Mouse (Mus musculus) limb, embryonic 13.5 days (tissue): ENCODE measurements around the gene Telo2. TPM values are rescaled to one million over a fixed set of nuclear protein-coding genes. Genes with fewer than 3 reads are reported as not detected.

Experiments used
- ATAC-seq: fragments of 200-750 bp; cut with Nextera tagmentation; 2 replicates; pipeline ENCODE4 v1.8.0; 2017; ENCODE audit warnings: low read depth, moderate number of reproducible peaks, moderate TSS enrichment; ENCODE audit not compliant: low FRiP score
- H3K27ac ChIP-seq: fragments of 300-500 bp; sonication (generic); 2 replicates; pipeline ENCODE4 v1.5.1; 2015; ENCODE audit warnings: inconsistent platforms, mild to moderate bottlenecking, moderate library complexity
- H3K27me3 ChIP-seq: fragments of 300-500 bp; sonication (generic); 2 replicates; pipeline ENCODE4 v1.6.1; 2015; ENCODE audit warnings: mild to moderate bottlenecking, inconsistent platforms
- H3K36me3 ChIP-seq: fragments of 300-500 bp; sonication (generic); 2 replicates; pipeline ENCODE4 v1.6.1; 2015; ENCODE audit warnings: inconsistent platforms, mild to moderate bottlenecking, moderate library complexity
- H3K4me1 ChIP-seq: fragments of 300-500 bp; sonication (generic); 2 replicates; pipeline ENCODE4 v1.6.1; 2015; ENCODE audit warnings: inconsistent platforms
- H3K4me2 ChIP-seq: fragments of 300-500 bp; sonication (generic); replicated peaks from 2 replicates; pipeline ENCODE4 v1.6.1; 2015; ENCODE audit warnings: inconsistent platforms, mild to moderate bottlenecking, moderate library complexity
- H3K4me3 ChIP-seq: fragments of 300-500 bp; sonication (generic); 2 replicates; pipeline ENCODE4 v1.5.1; 2015; ENCODE audit warnings: moderate library complexity, mild to moderate bottlenecking, inconsistent platforms
- H3K9ac ChIP-seq: fragments of 300-500 bp; sonication (generic); 2 replicates; pipeline ENCODE4 v1.6.1; 2015; ENCODE audit warnings: mild to moderate bottlenecking, inconsistent platforms
- H3K9me3 ChIP-seq: fragments of 300-500 bp; sonication (generic); 2 replicates; pipeline ENCODE4 v1.6.1; 2016; ENCODE audit warnings: inconsistent platforms
- WGBS: fragments of 180-500 bp; shearing (Covaris S2); methylation state at CpG from one replicate; pipeline ENCODE4 v1.1.7; 2015; 5-methylcytosine and 5-hydroxymethylcytosine counted together
- polyA plus RNA-seq: library from polyadenylated mRNA; unstranded; fragments of >200 nt; fragmentation: Nextera tagmentation; extraction: Ambion mirVana; gene quantifications from 2 replicates; pipeline ENCODE4 v1.2.1, GENCODE M21; 2015

Telo2 gene
- polyA plus RNA-seq, 1 experiment from 2014 or later: 54.3 TPM

DNA sequence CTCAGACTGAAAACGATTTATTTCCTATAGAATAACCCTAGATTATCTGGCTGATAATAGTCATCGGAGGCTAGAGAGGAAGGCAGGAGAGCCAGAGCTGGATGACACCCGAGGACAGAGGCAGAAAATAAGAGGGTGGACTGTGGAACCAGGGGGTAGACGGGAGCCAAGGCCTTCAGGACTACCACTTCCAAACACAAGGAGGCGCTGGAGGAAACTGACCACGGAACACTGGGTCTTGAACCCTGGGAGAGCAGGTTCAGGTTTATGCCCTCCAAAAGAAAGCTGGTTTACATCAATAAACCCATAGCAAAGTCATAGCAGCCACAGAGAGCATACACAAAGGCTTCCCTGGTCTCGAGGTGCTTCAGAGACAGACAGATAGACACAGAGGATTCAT lies 8.2 kb upstream of the Telo2 start:
- no peak overlapping the region for H3K4me3 ChIP-seq
- peaks cover 4% of the 10 kb centered on the region; the same call in 1 of the 2 replicates for H3K4me1 ChIP-seq
- H3K4me2 ChIP-seq: no peak overlapping the region
- H3K27me3 ChIP-seq: 0 out of 2 replicates have a peak, but pooled peaks cover 4% of the 10 kb centered on the region
- H3K36me3 ChIP-seq: no peaks in the 10 kb centered on the region
- no peak for ATAC-seq
- H3K9ac ChIP-seq: no peak overlapping the region
- H3K27ac ChIP-seq: no peak overlapping the region
- no peaks in the 10 kb centered on the region for H3K9me3 ChIP-seq
- 32% methylated on average over 7 of the region's 7 CpGs for WGBS

DNA sequence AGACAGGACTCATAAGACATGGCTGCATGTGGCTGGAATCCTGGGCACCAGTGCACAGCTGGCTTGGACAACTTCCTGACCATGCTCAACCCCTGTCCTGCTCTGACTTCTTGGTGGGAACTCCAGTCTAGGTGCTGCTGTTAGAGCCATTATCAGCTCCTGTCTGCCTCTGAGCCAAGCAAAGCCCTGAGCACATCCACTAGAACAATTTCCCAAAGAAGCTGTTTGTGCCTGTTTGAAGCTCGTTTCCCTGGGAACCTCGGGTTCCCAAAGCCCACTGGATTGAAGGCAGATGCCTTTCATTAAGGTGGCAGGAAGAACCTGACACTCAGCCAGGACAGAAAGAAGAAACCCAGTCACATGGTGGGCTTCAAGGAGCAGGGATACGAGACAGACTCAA lies 4.6 kb upstream of the Telo2 start, which contains the start of gene Ptx4:
Ptx4 (plus strand) TSS at position 355 of the 400 bp plus-strand sequence.
- WGBS: 13% methylated on average over 3 of the region's 3 CpGs
- Histone ChIP-seq H3K36me3 (no peaks in the 10 kb centered on the region), H3K27me3 (0 out of 2 replicates have a peak, but pooled peaks cover 4% of the 10 kb centered on the region), H3K9ac (peak within 1 kb of the TSS; percentile 50; the same call in 1 of the 2 replicates), H3K27ac (peak within 1 kb of the TSS; percentile 22; the same call in 1 of the 2 replicates), H3K9me3 (no peaks in the 10 kb centered on the region), H3K4me2 (no peak within 1 kb of the TSS), H3K4me3 (no peak within 1 kb of the TSS), H3K4me1 (peaks cover 10% of the 10 kb centered on the region; the same call in 1 of the 2 replicates)
- ATAC-seq: no peak

DNA sequence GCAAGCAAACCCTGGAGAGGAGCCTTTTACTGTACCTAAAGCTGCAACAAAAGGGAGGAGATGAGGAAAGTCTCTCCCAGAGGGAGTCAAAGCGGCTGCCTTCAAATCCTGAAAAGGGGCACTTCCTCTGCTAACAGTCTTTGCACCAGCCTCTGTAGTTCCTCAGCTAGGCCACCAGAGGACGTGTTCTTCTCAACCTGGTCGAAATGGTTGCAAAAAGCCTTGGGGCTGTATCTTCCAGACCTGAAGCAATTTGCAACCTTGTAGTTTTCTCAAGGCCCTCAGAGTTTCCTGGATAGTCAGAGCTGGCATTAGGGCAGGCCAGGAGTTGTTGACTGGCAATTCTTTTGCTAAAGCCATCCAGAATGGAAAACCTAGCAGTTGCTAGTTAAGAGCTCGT lies 1.5 kb upstream of the Telo2 start:
- no peak overlapping the region for H3K4me3 ChIP-seq
- ATAC-seq: no peak
- no peak overlapping the region for H3K9ac ChIP-seq
- peaks cover 18% of the 10 kb centered on the region for H3K4me1 ChIP-seq
- H3K4me2 ChIP-seq: no peak overlapping the region
- no peaks in the 10 kb centered on the region for H3K27me3 ChIP-seq
- peaks cover 20% of the 10 kb centered on the region; the same call in 1 of the 2 replicates for H3K36me3 ChIP-seq
- no peaks in the 10 kb centered on the region for H3K9me3 ChIP-seq
- 41% methylated on average over 4 of the region's 4 CpGs for WGBS
- H3K27ac ChIP-seq: no peak overlapping the region

DNA sequence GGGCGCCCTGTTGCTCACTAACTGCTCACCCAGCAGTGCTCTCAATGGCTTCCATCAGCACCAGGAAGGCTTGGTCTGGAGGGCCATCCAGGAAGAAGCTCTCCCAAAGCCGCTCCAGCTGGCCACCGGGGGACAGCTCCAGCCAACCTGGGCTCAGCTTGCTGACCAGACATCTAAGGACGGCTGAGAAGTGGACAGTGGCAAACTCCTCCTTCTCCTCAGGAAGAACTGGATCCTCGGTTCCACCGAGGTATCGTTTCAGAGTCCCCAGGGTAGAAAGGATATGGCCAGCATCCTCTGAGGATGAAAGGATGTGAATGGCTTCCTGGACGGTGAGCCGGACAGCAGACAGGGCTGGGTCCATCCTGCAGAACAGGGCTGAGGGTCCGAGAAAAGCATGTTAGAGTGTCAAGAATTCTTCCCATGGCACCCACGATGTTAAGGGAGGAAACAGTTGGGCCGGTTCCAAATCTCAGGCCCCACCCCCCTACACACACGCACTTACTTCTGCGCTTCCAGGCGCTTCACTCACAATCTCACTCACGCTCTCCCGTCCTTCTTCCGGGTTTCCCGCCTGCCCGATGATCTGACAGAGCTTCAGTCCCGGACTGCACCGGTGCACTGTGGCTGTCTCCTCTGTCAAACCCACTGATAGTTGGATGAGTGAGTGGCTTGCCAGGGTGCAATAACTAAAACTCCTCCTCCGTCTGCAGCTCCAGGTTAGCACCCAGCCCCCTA lies 690 bp downstream of the Telo2 start:
- H3K4me2 ChIP-seq: peak overlapping the region; percentile 96
- H3K27me3 ChIP-seq: no peaks in the 10 kb centered on the region
- peak overlapping the region; percentile 68 for H3K4me3 ChIP-seq
- H3K27ac ChIP-seq: peak overlapping the region; percentile 89
- H3K9me3 ChIP-seq: no peaks in the 10 kb centered on the region
- WGBS: 9% methylated on average over 23 of the region's 23 CpGs
- ATAC-seq: no peak; the same call in none of the 2 replicates
- peaks cover 42% of the 10 kb centered on the region for H3K36me3 ChIP-seq
- peak overlapping the region; percentile 68 for H3K9ac ChIP-seq
- H3K4me1 ChIP-seq: peaks cover 14% of the 10 kb centered on the region

DNA sequence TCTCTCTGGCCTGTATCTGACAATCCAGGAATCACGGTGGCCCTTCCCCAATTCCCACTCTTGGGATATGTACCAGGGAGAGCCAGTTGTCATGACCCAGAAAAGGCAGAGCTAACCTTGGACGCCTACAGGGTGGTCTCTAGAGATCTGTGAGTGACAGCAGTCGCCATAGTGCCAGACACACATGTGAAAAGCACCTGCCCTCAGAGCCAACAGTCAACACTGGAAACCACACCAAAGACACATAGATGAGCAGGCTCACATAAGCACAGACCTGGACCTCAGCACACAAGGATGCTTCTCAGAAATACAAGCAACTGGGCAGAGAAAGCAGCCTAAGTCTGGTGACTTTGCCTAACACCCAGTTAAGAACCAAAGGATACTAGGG lies 3.4 kb downstream of the Telo2 start:
- peaks cover 14% of the 10 kb centered on the region for H3K4me1 ChIP-seq
- H3K9ac ChIP-seq: no peak overlapping the region
- H3K4me2 ChIP-seq: no peak overlapping the region
- no peaks in the 10 kb centered on the region for H3K27me3 ChIP-seq
- peaks cover 68% of the 10 kb centered on the region for H3K36me3 ChIP-seq
- no peak for ATAC-seq
- no peak overlapping the region for H3K27ac ChIP-seq
- H3K4me3 ChIP-seq: no peak overlapping the region
- no peaks in the 10 kb centered on the region for H3K9me3 ChIP-seq
- 82% methylated on average over 3 of the region's 3 CpGs for WGBS

DNA sequence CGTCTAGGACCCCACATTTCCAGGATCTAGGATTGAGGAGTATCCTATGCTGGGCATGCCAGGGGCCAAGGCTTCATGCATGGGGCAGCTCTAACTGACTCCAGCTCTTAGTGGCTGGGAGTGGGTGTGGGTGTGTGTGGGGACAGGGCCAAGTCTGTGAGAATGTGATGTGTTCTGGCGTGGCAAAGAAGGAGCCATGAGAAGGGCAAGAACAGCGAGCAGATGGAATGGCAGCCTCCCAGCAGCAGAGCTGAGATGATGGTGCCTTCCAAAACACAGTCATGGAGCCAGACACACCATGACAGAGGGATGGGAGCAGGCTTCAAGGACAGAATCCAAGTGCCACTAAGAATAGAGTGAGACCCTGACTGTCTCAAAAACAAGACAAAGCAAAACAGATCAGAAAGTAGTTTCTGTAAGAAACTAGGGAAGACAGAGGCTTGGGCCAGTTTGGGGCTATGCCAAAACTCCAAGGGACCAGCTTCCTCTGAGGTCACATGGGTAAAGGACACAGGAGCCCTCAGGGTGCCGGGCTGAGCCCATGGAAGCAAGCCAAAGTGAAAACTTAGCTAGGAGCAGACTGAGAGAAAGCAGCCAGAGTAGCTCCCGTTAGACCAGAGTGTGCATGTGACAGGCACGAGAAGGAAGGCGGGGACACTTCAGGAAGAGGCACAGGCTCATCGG lies 3.9 kb downstream of the Telo2 start:
- no peak overlapping the region for H3K27ac ChIP-seq
- WGBS: 86% methylated on average over 8 of the region's 8 CpGs
- peaks cover 73% of the 10 kb centered on the region for H3K36me3 ChIP-seq
- ATAC-seq: no peak
- no peak overlapping the region for H3K4me3 ChIP-seq
- no peaks in the 10 kb centered on the region for H3K9me3 ChIP-seq
- no peak overlapping the region for H3K9ac ChIP-seq
- H3K27me3 ChIP-seq: no peaks in the 10 kb centered on the region
- H3K4me1 ChIP-seq: peaks cover 14% of the 10 kb centered on the region
- no peak overlapping the region for H3K4me2 ChIP-seq

DNA sequence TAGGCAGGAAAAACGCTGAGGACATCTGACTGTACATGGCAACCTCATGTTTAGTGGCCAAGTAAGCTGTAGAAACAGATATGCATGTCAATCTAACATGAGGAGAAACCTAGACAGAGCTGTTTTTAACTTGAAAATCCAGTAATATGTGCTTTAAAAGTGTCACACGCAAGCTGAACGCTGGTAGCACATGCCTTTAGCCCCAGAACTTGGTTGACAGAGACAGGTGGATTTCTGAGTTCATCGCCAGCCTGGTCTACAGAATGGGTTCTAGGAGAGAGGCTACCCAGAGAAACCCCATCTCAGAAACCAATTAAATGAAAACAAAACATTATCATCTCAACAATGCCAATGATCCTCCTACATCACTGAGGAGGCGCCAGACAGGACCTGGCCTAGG lies 4.5 kb downstream of the Telo2 start:
- no peak overlapping the region for H3K4me2 ChIP-seq
- WGBS: 88% methylated on average over 5 of the region's 5 CpGs
- no peak overlapping the region for H3K9ac ChIP-seq
- no peaks in the 10 kb centered on the region for H3K27me3 ChIP-seq
- ATAC-seq: no peak
- H3K4me1 ChIP-seq: peaks cover 11% of the 10 kb centered on the region
- H3K4me3 ChIP-seq: no peak overlapping the region
- H3K9me3 ChIP-seq: no peaks in the 10 kb centered on the region
- H3K27ac ChIP-seq: no peak overlapping the region
- H3K36me3 ChIP-seq: peaks cover 80% of the 10 kb centered on the region

DNA sequence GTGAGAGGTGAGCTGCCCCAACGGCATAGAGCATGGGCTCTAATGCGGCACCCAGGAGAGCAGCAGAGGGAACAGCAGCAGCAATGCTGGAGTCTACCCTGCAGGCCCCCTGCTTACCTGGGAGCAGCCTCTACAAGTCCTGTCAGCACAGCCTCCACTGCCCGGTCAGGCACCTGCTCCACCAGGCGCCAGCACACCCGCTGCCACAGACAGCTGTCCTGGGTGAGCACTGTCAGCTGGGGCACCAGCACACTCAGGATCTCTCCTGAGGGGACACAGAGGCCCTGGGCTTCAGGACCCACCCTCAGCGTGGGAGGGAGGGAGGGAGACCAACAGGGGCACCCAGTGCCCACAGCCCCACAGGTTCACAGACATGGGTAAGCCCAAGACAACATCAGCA lies 5.2 kb downstream of the Telo2 start:
- peaks cover 86% of the 10 kb centered on the region for H3K36me3 ChIP-seq
- 94% methylated on average over 6 of the region's 6 CpGs for WGBS

DNA sequence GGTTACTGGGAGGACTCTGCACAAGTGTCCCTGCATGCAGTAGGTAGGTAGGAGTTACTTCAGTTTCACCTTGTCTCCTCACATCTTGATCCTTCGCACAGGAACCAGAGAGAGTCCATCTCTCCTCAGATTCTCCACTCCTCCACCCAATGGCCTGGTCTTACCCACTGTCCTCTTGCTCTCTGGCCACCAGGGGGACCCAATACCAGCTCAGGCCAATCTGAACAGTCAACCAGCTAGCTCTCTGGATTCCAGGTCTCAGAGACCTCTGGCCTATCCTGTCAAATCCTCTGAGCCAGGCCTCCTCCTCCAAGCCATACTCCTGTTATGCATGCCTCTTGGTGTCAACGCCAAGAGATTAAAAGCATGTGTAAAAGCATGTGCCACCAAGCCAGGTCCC lies 6.2 kb downstream of the Telo2 start:
- no peak overlapping the region for H3K4me3 ChIP-seq
- H3K4me2 ChIP-seq: no peak overlapping the region
- H3K36me3 ChIP-seq: peaks cover 96% of the 10 kb centered on the region
- H3K27ac ChIP-seq: no peak overlapping the region
- peaks cover 2% of the 10 kb centered on the region for H3K4me1 ChIP-seq
- no peaks in the 10 kb centered on the region for H3K9me3 ChIP-seq
- 75% methylated on average over 2 of the region's 2 CpGs for WGBS
- H3K9ac ChIP-seq: no peak overlapping the region
- no peaks in the 10 kb centered on the region for H3K27me3 ChIP-seq
- ATAC-seq: 0 out of 2 replicates have a peak, but pooled peaks have one; percentile 51

More for the DNA sequence above, 5.2 kb downstream of the Telo2 start:
- no peak overlapping the region for H3K27ac ChIP-seq
- ATAC-seq: no peak
- H3K9ac ChIP-seq: no peak overlapping the region
- no peak overlapping the region for H3K4me3 ChIP-seq
- no peaks in the 10 kb centered on the region for H3K27me3 ChIP-seq
- H3K9me3 ChIP-seq: no peaks in the 10 kb centered on the region
- peaks cover 8% of the 10 kb centered on the region for H3K4me1 ChIP-seq
- H3K4me2 ChIP-seq: no peak overlapping the region

DNA sequence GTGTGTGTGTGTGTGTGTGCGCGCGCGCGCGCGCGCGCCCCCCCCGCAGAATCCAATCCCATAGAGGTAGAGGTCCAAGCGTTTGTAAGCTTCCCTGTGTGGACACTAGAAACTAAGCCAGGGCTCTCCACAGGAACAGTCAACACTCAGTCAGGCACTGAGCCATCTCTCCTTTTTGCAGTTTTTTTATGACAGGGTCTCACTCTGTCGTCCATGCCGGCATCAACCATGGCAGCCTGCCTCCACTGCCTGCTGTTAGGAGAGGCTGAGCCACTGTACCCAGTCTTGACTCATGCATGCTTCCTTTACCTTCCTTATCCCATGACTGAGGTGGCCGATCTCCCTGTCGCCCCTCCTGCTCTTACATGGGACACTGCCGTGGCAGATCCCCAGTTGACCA lies 8.0 kb downstream of the Telo2 start:
- H3K4me3 ChIP-seq: no peak overlapping the region
- WGBS: 98% methylated on average over 11 of the region's 16 CpGs
- H3K9me3 ChIP-seq: no peaks in the 10 kb centered on the region
- H3K27ac ChIP-seq: no peak overlapping the region
- no peaks in the 10 kb centered on the region for H3K27me3 ChIP-seq
- no peak overlapping the region for H3K9ac ChIP-seq
- ATAC-seq: no peak
- no peak overlapping the region for H3K4me2 ChIP-seq
- H3K36me3 ChIP-seq: peaks cover 99% of the 10 kb centered on the region
- no peaks in the 10 kb centered on the region for H3K4me1 ChIP-seq

DNA sequence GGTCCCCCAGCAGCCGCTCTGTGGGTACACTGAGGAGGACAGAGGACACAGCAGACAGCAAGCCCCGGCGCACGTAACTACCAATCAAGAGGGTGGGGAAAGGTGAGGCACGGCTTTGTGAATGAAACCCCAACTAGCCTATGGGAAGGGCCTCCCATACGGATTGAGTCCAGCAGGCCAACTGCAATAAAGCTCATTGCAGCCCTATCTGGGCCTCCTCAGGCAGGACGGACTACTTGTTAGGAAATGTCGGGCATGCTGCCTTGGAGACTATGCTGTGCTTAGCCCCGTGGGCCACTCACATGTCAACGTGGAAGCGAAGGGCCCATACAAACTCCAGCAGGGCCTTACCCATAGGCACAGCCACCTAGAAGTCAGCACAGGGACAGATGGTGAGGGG lies 14.4 kb downstream of the Telo2 start:
- H3K36me3 ChIP-seq: peaks cover 92% of the 10 kb centered on the region
- WGBS: 92% methylated on average over 11 of the region's 11 CpGs

DNA sequence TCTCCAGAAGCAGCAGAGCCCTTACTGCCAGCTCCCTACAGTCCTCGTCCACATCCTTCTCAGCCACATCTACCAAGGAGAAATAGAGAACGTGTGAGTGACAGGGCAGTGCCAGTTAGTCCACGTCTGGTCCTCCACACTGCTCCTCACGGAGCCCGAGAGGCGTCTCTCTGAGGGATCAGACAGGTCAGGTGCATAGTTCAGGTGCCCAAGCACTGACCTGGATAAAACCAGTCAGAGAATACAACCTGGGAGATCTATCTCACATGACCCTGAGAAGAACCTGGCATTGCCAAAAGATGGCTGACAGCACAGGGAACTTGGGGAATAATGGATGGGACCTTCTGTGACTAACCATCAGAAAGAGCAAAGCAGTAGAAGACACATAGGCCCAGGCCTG lies 15.7 kb downstream of the Telo2 start:
- H3K9me3 ChIP-seq: no peaks in the 10 kb centered on the region
- 95% methylated on average over 6 of the region's 6 CpGs for WGBS
- no peak overlapping the region for H3K4me3 ChIP-seq
- no peak overlapping the region for H3K27ac ChIP-seq
- H3K4me1 ChIP-seq: no peaks in the 10 kb centered on the region
- H3K4me2 ChIP-seq: no peak overlapping the region
- ATAC-seq: no peak
- H3K36me3 ChIP-seq: peaks cover 79% of the 10 kb centered on the region
- no peak overlapping the region for H3K9ac ChIP-seq
- no peaks in the 10 kb centered on the region for H3K27me3 ChIP-seq

More for the DNA sequence above, 14.4 kb downstream of the Telo2 start:
- no peaks in the 10 kb centered on the region for H3K27me3 ChIP-seq
- no peaks in the 10 kb centered on the region for H3K4me1 ChIP-seq
- H3K4me3 ChIP-seq: no peak overlapping the region
- H3K9me3 ChIP-seq: no peaks in the 10 kb centered on the region
- H3K4me2 ChIP-seq: no peak overlapping the region
- H3K9ac ChIP-seq: no peak overlapping the region
- no peak for ATAC-seq
- H3K27ac ChIP-seq: no peak overlapping the region
